Mouse (Mus musculus): Measurements from ENCODE around the gene Olfr142. TPM values are rescaled to one million over a fixed set of nuclear protein-coding genes. Genes with fewer than 3 reads are reported as not detected.
"Not testable (repeated sequence)": the region's sequence is repeated elsewhere in the genome, so short reads cannot be mapped to it uniquely, and the experiment has no call there.

Gene Olfr142
- not detected for total RNA-seq (2021)
- long read RNA-seq, experiment 1: 0 reads
- long read RNA-seq, experiment 2: 0 reads

DNA sequence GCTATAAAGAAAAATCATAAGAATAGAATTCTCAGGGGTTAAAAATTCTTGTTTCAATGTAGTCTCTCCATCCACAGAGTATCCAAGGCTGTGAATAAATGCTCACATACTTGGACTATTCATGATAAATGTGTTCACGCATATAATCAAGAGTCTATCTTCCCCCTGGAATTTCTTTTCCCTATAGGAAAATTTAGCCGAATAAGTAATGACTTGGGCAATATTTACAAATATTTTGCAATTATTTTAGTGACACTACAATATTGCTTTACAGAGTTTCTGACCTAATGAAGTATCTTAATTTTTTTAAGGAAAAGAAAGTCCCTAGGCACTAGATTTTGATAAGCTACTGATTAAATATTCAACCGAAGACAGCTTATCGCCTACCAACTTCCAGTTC, at the start of gene Olfr142:
Olfr142 (minus strand) TSS at position 101 of the 400 bp plus-strand sequence.
- no peak for TF ChIP-seq CTCF (IDR thresholded peaks at IDR 0.05)

GRCm38 (mm10) chr2:90292741-90293140, 35.3 kb upstream of the Olfr142 start, which contains the start of gene Olfr1272:
Gene Olfr1272, minus strand, starts transcription at chr2:90292841.
- DNase-seq: no peak
- no peak within 1 kb of the TSS for H3K27ac ChIP-seq
- intact Hi-C loops (cut with DNase I): no loop called here
- no peak within 1 kb of the TSS for H3K4me3 ChIP-seq
- no peak for TF ChIP-seq CTCF (IDR thresholded peaks at IDR 0.05)

More for the DNA sequence above, at the start of gene Olfr142:
- H3K4me3 ChIP-seq: no peak within 1 kb of the TSS
- H3K27ac ChIP-seq: no peak within 1 kb of the TSS
- no peak for DNase-seq
- intact Hi-C loops (cut with DNase I): no loop called here

- Histone ChIP-seq H3K27ac (no peak within 1 kb of the TSS), H3K4me3 (no peak within 1 kb of the TSS)
- intact Hi-C loops (cut with DNase I): no loop called here
- TF ChIP-seq CTCF (IDR thresholded peaks at IDR 0.05): no peak
- no peak for DNase-seq
These were observed 13.5 kb upstream of the Olfr142 start, which contains the start of gene Olfr1271 for GRCm38 (mm10) chr2:90270932-90271331. Gene Olfr1271, minus strand, starts transcription at chr2:90271032.

GRCm38 (mm10) chr2:90224393-90224792, 33.0 kb downstream of the Olfr142 start, which contains the start of gene Olfr1506:
Gene Olfr1506, minus strand, starts transcription at chr2:90224493.
- intact Hi-C loops (cut with DNase I); H3K4me3 ChIP-seq; DNase-seq; H3K27ac ChIP-seq: not testable (repeated sequence)

Other genes starting within 250 kb of the Olfr142 start
- gene Olfr1263, start 245.5 kb downstream of the Olfr142 start, total RNA-seq (2021): not detected
- gene Olfr1264, start 232.0 kb downstream of the Olfr142 start, total RNA-seq (2021): not detected
- not detected for gene Olfr1265, start 222.3 kb downstream of the Olfr142 start, total RNA-seq (2021)
- not detected for gene Olfr140, start 194.0 kb downstream of the Olfr142 start, total RNA-seq (2021)
- not detected for gene Olfr1269, start 136.2 kb downstream of the Olfr142 start, total RNA-seq (2021)
- gene Olfr32, start 115.3 kb downstream of the Olfr142 start, total RNA-seq (2021): not detected
- not detected for gene Olfr1270, start 104.5 kb downstream of the Olfr142 start, total RNA-seq (2021)
- not detected for gene Olfr1506, start 33.1 kb downstream of the Olfr142 start, total RNA-seq (2021)
- gene Olfr1271, start 13.4 kb upstream of the Olfr142 start, total RNA-seq (2021): not detected
- not detected for gene Olfr1272, start 35.2 kb upstream of the Olfr142 start, total RNA-seq (2021)
- gene Gm13769, start 64.6 kb upstream of the Olfr142 start, total RNA-seq (2021): not detected
- not detected for gene Olfr1274-ps, start 141.1 kb upstream of the Olfr142 start, total RNA-seq (2021)

Data from gastrocnemius, adult 2 months (tissue).